In genomic region chr1:88756658-88757057, GRCm38 (mm10) we compare ENCODE assay signal across 9 mouse cellular contexts. TPM values are rescaled to one million over a fixed set of nuclear protein-coding genes. Genes with fewer than 3 reads are reported as not detected.
DNase-seq lines count a peak whose midpoint lies in the region; ATAC-seq and TF ChIP-seq lines count a peak whose summit lies in the region.
"Had no signal": no experiment of that assay in that cellular context is flagged by ENCODE, and none has a peak within 500 bp of the region (broad histone marks: within the 10 kb centered on the region; RNA-seq: fewer than 3 reads in every experiment).

No protein-coding gene starts in this region.

- H3K9me3 ChIP-seq in kidney, embryonic 16.5 days (ENCODE audit: low read length), result peaks cover 6% of the 10 kb centered on the region
- no peaks in the 10 kb centered on the region for H3K9me3 ChIP-seq in liver, postnatal 0 days (ENCODE audit: low read length)

- H3K36me3 ChIP-seq in kidney, embryonic 16.5 days (ENCODE audit: insufficient read depth, low read length), result no peaks in the 10 kb centered on the region
- no peaks in the 10 kb centered on the region for H3K36me3 ChIP-seq in liver, postnatal 0 days (replicated peaks; ENCODE audit: insufficient read depth, low read length)

- no peak for TF ChIP-seq EP300 in liver, postnatal 0 days (IDR thresholded peaks at IDR 0.05; ENCODE audit: low read depth)

- no peak overlapping the region for H3K4me3 ChIP-seq in kidney, embryonic 16.5 days (ENCODE audit: low read length)
- no peak overlapping the region for H3K4me3 ChIP-seq in liver, postnatal 0 days (ENCODE audit: low read depth, low read length)
- H3K4me3 ChIP-seq: erythroblast, embryonic 14.5 days had no signal

- no peak overlapping the region for H3K4me2 ChIP-seq in kidney, embryonic 16.5 days (replicated peaks; ENCODE audit: low read depth, low read length)
- no peak overlapping the region for H3K4me2 ChIP-seq in liver, postnatal 0 days (ENCODE audit: low read depth, low read length)

- no peak overlapping the region for H3K9ac ChIP-seq in kidney, embryonic 16.5 days (replicated peaks; ENCODE audit: low read length)
- H3K9ac ChIP-seq in liver, postnatal 0 days (replicated peaks), result no peak overlapping the region

- 73% methylated on average over 7 of the region's 7 CpGs for WGBS in kidney, embryonic 16.5 days
- 70% methylated on average over 7 of the region's 7 CpGs for WGBS in liver, postnatal 0 days (ENCODE audit: insufficient replicate concordance)

- DNase-seq in 416B (ENCODE audit: low read depth) (peak; percentile 8), R1 (ENCODE audit: low read depth, low spot score) (peak; percentile 80)
- peak; percentile 53 for DNase-seq in embryo, embryonic 9.5 days (ENCODE audit: extremely low spot score)
- peak; percentile 57 for DNase-seq in heart, adult 8-10 months (ENCODE audit: low spot score)
- peak; percentile 49 for DNase-seq in liver, postnatal 0 days
- peak; percentile 63 for DNase-seq in ovary, postnatal 36 days (ENCODE audit: low spot score)
- DNase-seq in natural killer cell, adult 2 months (ENCODE audit: low spot score in 2 of 2), result no peak

- peak; percentile 59 for TF ChIP-seq CTCF in liver, postnatal 0 days (IDR thresholded peaks at IDR 0.05; ENCODE audit: low read depth)

- ATAC-seq in kidney, embryonic 16.5 days (ENCODE audit: low FRiP score, low TSS enrichment), result 0 out of 2 replicates have a peak, but pooled peaks have one; percentile 29
- ATAC-seq in liver, postnatal 0 days, result no peak

- H3K27ac ChIP-seq in kidney, embryonic 16.5 days (ENCODE audit: low read length), result peak overlapping the region; percentile 74
- no peak overlapping the region for H3K27ac ChIP-seq in liver, postnatal 0 days (ENCODE audit: low read depth)

- no peaks in the 10 kb centered on the region for H3K27me3 ChIP-seq in kidney, embryonic 16.5 days (ENCODE audit: insufficient read depth, low read length)
- no peaks in the 10 kb centered on the region for H3K27me3 ChIP-seq in liver, postnatal 0 days (ENCODE audit: insufficient read depth, low read length)

- H3K4me1 ChIP-seq in kidney, embryonic 16.5 days (ENCODE audit: insufficient read depth, low read length), result peaks cover 25% of the 10 kb centered on the region
- H3K4me1 ChIP-seq in liver, postnatal 0 days (ENCODE audit: insufficient read depth), result no peaks in the 10 kb centered on the region

RNA-seq across cellular contexts. Expression of gene Arl4c, which starts 54.6 kb away (rescaled TPM):
- total RNA-seq in heart, adult 8-10 months (2022), result 1 to 10 TPM; 3.5 to 6.6 (median 4.9) TPM
- 24.2 and 24.7 TPM in 2 replicates for polyA plus RNA-seq in kidney, embryonic 16.5 days (2015; fragmentation: Nextera tagmentation; extraction: Ambion mirVana)
- 1.5 and 1.7 TPM in 2 replicates for polyA plus RNA-seq in liver, postnatal 0 days (2015; fragmentation: Nextera tagmentation; extraction: Ambion mirVana)

Comparison
In these comparisons a context has a peak if more than half of its experiments do, and no peak if none do; other contexts are left out.
1. DNase-seq: peak in 416B (single experiment), R1 (single experiment), embryo, embryonic 9.5 days (single experiment), heart, adult 8-10 months (single experiment), liver, postnatal 0 days (single experiment) and ovary, postnatal 36 days (single experiment); none in natural killer cell, adult 2 months (0 of 2).